8 mouse cellular contexts compared by ENCODE assay signal in genomic region chr7:4445216-4445791, GRCm38 (mm10). TPM values are rescaled to one million over a fixed set of nuclear protein-coding genes. Genes with fewer than 3 reads are reported as not detected.
A peak's percentile ranks its signal among the peaks of the same experiment; 100 is the strongest.
DNase-seq lines count a peak whose midpoint lies in the region; ATAC-seq lines count a peak whose summit lies in the region.

TSS of gene Rdh13 (minus strand) at chr7:4445649.

- peak within 1 kb of the TSS; percentile 92 for H3K4me3 ChIP-seq in brown adipose tissue, adult 24 weeks (ENCODE audit: insufficient read depth, low read depth, low read length)
- H3K4me3 ChIP-seq in heart, embryonic 13.5 days, result peak within 1 kb of the TSS; percentile 89
- H3K4me3 ChIP-seq in liver, embryonic 12.5 days, result peak within 1 kb of the TSS; percentile 83
- H3K4me3 ChIP-seq in stomach, embryonic 15.5 days (replicated peaks), result peak within 1 kb of the TSS; percentile 92

- H3K27ac ChIP-seq in brown adipose tissue, adult 24 weeks (replicated peaks; ENCODE audit: low read depth, low read length), result peak within 1 kb of the TSS; percentile 90
- H3K27ac ChIP-seq in heart, embryonic 13.5 days (replicated peaks), result peak within 1 kb of the TSS; percentile 95
- H3K27ac ChIP-seq in liver, embryonic 12.5 days, result peak within 1 kb of the TSS; percentile 64; the same call in 1 of the 2 replicates
- peak within 1 kb of the TSS; percentile 91 for H3K27ac ChIP-seq in stomach, embryonic 15.5 days

- WGBS in heart, embryonic 13.5 days, result under 1% methylated on average over 35 of the region's 35 CpGs
- WGBS in liver, embryonic 12.5 days (ENCODE audit: insufficient replicate concordance), result under 1% methylated on average over 35 of the region's 35 CpGs
- WGBS in stomach, embryonic 15.5 days, result under 1% methylated on average over 35 of the region's 35 CpGs

- no peaks in the 10 kb centered on the region for H3K27me3 ChIP-seq in heart, embryonic 13.5 days (replicated peaks)
- 0 out of 2 replicates have a peak, but pooled peaks cover 3% of the 10 kb centered on the region for H3K27me3 ChIP-seq in liver, embryonic 12.5 days (replicated peaks)
- H3K27me3 ChIP-seq in stomach, embryonic 15.5 days (replicated peaks), result no peaks in the 10 kb centered on the region

- peaks cover 41% of the 10 kb centered on the region for H3K36me3 ChIP-seq in heart, embryonic 13.5 days
- H3K36me3 ChIP-seq in liver, embryonic 12.5 days, result peaks cover 39% of the 10 kb centered on the region
- H3K36me3 ChIP-seq in stomach, embryonic 15.5 days, result peaks cover 32% of the 10 kb centered on the region

- no peaks in the 10 kb centered on the region for H3K9me3 ChIP-seq in heart, embryonic 13.5 days
- H3K9me3 ChIP-seq in liver, embryonic 12.5 days (replicated peaks), result no peaks in the 10 kb centered on the region; the same call in 1 of the 2 replicates
- no peaks in the 10 kb centered on the region for H3K9me3 ChIP-seq in stomach, embryonic 15.5 days

- H3K4me1 ChIP-seq in brown adipose tissue, adult 24 weeks (ENCODE audit: control insufficient read depth, insufficient read depth, insufficient read length, low read length), result peaks cover 2% of the 10 kb centered on the region; the same call in 1 of the 2 replicates
- 0 out of 2 replicates have a peak, but pooled peaks cover 4% of the 10 kb centered on the region for H3K4me1 ChIP-seq in heart, embryonic 13.5 days
- peaks cover 17% of the 10 kb centered on the region for H3K4me1 ChIP-seq in liver, embryonic 12.5 days
- H3K4me1 ChIP-seq in stomach, embryonic 15.5 days, result 0 out of 2 replicates have a peak, but pooled peaks cover 6% of the 10 kb centered on the region

- peak; percentile 89 for DNase-seq in CD4-positive, CD25-positive, alpha-beta regulatory T cell, adult 2 months (ENCODE audit: low read depth, low spot score)
- peak; percentile 62 for DNase-seq in fat pad, adult 2 months (ENCODE audit: extremely low read depth, low read depth, low spot score)
- peak; percentile 92 for DNase-seq in kidney, postnatal 10 days
- DNase-seq in natural killer cell, adult 2 months (ENCODE audit: low spot score in 2 of 2), result peak; percentile 72 to 76

- H3K9ac ChIP-seq in heart, embryonic 13.5 days, result peak within 1 kb of the TSS; percentile 89
- H3K9ac ChIP-seq in liver, embryonic 12.5 days, result peak within 1 kb of the TSS; percentile 69
- peak within 1 kb of the TSS; percentile 81 for H3K9ac ChIP-seq in stomach, embryonic 15.5 days

- H3K4me2 ChIP-seq in heart, embryonic 13.5 days, result peak within 1 kb of the TSS; percentile 69
- H3K4me2 ChIP-seq in liver, embryonic 12.5 days, result peak within 1 kb of the TSS; percentile 85
- peak within 1 kb of the TSS; percentile 55 for H3K4me2 ChIP-seq in stomach, embryonic 15.5 days

- peak; percentile 80 for ATAC-seq in heart, embryonic 13.5 days (ENCODE audit: extremely low read depth, insufficient number of reproducible peaks, low FRiP score, low TSS enrichment)
- ATAC-seq in liver, embryonic 12.5 days, result peak; percentile 94
- ATAC-seq in stomach, embryonic 15.5 days (ENCODE audit: insufficient read depth, low FRiP score, low read depth), result peak; percentile 93

RNA-seq across cellular contexts. Expression of gene Rdh13, which starts in this region (rescaled TPM):
- polyA plus RNA-seq in brown adipose tissue, adult 24 weeks (2012; ENCODE audit: insufficient read depth, insufficient read length, missing spikeins), result 15.1 and 29.0 TPM in 2 replicates
- polyA plus RNA-seq in heart, embryonic 13.5 days (2015; fragmentation: Nextera tagmentation; extraction: Ambion mirVana), result 24.7 and 29.9 TPM in 2 replicates
- 9.8 and 10.4 TPM in 2 replicates for polyA plus RNA-seq in liver, embryonic 12.5 days (2016; fragmentation: Nextera tagmentation; extraction: Ambion mirVana)
- polyA plus RNA-seq in stomach, embryonic 15.5 days (2015; fragmentation: Nextera tagmentation; extraction: Ambion mirVana), result 27.2 and 27.7 TPM in 2 replicates

Comparison
In these comparisons a context has a peak if more than half of its experiments do, and no peak if none do; other contexts are left out.
1. Peak in every context shown above with its lines: DNase-seq, ATAC-seq, H3K4me3 ChIP-seq and H3K27ac ChIP-seq.